Mouse (Mus musculus): ENCODE data around the gene Pde4d.
A peak's percentile ranks its signal among the peaks of the same experiment; 100 is the strongest.

Gene Pde4d

DNA sequence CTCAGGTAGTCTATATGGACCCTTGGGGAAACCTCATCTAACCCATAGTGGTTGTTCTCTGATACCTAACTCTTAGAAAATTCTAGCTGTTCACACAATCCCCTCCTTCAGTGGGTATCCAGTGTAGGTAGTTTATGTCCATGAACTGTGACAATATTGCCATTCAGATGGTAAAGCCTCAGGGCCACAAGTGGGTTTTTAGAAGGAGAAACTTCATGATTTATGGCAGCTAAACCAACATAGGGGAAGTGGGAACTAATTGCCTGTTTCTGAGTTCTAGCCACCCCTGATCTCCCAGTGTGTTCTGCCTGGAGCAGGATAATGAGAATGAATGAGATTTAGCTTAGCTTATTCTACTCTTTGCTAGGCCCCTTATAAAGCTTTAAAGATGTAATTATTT lies 43.1 kb downstream of the Pde4d start:
- no peak for DNase-seq

DNA sequence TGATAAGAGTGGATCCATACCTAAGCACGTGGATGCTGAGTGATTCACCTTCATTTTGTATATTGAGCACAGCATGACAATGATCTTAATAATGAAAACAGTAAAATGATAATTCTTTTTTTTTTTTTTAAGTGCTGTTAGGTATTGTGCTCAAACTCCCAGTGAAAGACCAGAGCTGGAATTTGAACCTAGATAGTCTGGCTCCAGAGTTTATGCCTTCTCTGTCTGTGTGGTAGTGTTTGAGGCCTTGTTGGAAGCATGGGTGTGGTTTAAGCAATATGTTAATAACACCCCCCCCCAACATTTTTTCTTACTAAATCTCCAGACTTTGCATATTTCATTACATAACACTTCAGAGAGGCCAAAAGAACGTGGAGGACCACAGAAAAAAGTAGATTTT lies 44.6 kb downstream of the Pde4d start:
- no peak for DNase-seq

DNA sequence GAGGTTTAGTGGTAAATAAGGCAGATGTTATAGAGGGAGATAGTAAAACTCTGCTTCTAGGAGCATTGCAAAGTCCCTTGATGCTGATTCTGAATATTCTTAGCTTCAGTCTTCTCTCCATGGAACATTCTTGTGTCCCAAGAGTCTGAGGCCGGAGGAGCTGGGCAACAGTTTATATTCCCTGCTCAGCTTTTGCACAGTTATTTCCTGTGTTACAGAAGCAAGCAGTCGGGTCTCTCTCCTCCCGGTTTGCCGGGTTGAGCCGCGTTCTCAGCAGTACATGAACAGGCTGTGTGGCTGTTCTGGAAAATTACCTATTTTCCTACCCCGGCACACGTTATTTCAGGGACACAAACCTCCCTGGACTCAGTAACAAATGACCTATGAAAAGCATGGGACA lies 48.0 kb downstream of the Pde4d start:
- DNase-seq = no peak

DNA sequence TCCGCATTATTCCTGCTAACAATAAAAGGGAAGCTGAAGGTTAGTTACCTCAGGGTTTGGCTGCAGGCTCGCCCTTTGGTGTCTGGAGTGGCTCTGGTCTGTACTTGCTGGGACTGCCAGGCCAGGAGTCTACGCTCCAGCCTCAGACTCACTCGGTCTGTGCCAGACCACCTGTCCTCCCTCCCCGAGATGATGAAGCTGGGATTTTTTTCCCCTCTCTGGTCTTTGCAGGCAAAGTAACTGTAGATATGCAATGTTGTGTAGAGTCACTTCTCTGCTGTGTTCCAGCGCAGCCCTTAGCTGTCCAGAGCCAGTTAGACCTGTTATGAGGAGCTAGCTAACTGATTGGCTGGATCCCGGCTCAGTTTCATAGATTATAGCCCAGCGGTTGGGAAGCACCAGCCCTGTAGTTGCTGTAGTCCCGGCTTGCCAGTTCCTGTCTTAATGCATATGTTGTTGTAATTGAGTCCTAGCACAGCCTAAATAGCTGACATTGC lies 48.5 kb downstream of the Pde4d start:
- DNase-seq = no peak

DNA sequence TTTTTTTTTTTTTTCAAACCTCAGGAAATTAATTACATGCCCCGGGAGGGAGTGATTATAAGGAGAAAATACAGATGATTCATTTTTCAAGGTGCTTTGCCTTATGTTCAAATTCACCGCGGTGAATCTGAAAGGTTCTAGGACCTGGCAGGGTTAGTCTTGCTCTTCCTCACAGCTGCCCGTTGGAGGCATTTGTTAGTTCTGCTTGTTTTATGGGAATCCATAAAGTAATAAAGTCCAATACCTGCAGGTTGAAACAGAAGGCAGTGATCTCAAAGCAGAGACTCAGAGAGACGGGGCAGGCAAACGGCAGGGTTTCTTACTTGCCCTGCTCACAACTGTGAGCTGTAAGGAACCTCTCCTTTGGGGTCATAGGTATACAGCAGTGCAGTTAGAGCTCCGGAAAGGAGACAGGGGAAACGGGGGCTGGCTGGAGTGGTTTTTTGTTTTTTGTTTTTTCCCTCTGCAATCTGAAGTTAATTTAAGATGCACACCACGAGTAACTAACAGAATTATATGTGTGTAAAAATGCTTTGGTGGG lies 49.1 kb downstream of the Pde4d start:
- no peak for DNase-seq

DNA sequence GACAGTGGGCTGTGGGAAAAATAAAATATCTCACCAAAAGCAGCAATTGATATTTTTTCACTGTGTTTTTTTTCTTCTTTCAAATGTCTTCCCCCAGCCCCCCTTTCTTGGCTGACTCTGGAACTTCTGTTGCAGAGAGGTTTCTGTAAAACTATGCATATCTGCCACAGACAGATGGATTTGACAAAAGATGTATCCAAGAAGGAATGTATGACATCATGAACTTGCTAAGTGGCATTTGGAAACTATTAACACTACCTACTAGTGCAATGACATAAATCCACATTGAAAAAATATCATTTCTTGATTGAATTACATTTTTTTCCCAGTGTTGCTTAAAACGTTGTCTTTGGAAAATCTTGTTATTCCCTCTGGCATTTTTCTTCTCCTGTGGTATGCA lies 51.6 kb downstream of the Pde4d start:
- DNase-seq = no peak

DNA sequence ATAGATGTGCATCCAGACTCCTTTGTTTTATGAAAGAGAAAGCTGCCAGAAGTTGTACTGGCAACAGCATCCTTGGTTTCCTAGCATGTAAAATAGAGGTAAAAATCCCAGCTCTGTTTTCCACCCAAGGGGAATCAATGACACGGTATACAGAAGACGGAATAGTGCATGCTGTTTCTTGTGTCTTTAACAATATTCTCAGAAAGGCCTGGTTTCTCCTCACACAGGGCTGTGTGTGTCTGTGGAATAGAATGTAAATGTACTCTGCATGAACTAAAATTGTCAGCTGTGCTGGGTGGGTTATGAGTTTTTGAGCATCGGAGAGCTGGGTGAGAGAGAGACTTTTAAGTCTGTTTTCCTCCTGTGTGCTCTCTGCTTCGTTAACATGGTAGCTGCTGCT lies 74.8 kb downstream of the Pde4d start:
- DNase-seq = no peak

DNA sequence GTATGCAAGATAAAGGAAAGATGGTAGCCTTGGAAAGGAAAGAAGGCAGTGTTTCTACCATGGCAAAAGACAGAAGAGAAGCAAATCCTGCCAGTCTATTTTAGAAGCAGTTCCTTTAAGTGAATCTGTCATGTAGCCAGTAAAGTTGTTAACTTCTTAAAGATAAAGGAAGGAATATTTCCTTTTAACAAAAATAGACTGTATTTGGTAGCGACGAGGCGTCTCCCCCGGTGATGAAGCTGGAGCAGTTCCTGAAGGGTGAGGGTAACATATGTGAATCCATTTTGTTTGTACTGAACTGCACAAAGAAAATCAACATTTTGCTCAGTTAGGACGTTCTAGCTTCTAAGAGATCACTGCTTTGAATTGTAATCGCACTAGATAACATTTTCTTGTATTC lies 75.2 kb downstream of the Pde4d start:
- no peak for DNase-seq

DNA sequence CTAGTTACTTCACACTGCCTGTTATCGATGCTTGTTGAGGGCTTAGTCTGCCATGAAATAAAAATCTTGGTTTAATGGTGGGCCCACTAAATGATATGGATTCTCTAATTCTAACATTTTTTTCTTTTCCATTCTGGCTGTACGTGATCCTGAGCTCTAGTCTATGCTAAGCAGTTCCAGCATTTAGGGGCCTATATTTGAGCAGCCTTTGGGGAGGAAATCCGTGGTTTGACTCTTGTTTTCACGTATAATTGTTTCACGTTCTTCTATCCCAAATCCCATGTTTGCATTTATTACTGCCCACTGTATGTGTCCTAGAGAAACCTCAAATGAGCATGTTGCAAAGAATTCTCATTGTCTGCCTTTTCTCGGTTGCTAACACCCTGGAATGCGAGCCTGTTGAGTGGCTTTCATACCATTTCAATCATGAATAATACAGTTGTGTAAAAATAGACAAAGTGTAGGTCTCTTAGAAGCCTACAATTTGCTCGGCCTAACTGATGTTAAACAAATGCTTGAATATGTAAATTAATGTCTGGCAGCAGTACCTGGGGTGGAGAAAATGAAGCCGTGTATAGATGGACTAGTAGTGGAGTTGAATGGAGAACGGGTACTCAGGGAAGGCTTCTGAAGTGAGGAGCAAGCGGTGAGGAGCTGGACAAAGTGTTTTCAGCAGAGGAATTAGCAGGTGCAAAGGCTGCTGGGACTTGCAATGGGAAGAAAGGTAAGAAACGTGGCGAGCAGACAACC lies 76.7 kb downstream of the Pde4d start:
- DNase-seq = no peak

DNA sequence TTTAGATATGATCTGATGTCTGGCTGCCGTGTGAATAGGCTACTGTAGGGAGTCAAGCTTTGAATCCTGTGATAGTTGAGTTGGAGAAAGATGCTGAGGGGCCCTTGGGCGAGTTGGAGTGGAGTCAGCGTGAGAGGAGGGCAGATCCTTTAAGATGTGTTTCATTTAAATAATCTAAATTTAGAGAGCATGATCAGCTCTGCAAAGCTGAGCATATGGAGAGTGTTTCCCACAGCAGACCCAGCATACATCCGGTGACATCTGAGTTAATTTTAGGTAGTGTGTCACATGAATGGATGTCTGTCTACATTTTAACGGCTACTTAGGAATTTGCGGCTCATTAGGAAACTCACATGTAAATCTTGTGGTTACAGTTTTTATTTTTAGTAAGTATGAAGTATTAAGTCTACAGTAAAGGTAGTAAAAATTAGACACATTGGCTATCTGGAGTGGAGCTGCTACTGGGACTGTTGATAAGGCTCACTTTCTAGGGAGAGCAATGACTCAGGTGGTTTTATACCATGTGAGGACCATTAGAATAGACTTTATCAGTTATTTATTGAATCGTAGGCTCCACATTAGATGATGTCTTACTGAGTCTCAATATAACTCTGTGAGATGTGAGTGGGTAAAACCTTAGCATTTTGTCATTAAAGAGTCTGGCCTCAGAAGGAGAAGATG lies 77.5 kb downstream of the Pde4d start:
- DNase-seq = peak; percentile 3 to 13

DNA sequence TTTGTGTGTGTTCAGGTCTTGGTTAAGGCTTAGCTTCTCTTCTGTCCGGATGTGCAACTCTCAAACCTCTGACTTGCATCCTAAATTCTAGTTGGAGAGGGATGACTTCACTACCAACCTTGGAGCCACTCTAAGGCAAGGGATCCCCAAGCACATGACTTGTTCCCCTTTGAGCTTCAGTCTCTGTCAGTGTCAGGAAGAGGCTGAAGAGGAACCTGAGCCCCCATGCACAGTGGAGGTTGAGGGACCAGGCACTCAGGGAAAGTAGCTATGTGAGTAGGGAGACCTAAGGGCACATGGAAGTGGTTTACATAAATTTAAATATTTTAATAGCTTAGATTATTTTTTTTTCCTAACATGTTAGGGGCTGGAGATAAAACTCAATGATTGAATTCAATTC lies 78.6 kb downstream of the Pde4d start:
- no peak for DNase-seq

DNA sequence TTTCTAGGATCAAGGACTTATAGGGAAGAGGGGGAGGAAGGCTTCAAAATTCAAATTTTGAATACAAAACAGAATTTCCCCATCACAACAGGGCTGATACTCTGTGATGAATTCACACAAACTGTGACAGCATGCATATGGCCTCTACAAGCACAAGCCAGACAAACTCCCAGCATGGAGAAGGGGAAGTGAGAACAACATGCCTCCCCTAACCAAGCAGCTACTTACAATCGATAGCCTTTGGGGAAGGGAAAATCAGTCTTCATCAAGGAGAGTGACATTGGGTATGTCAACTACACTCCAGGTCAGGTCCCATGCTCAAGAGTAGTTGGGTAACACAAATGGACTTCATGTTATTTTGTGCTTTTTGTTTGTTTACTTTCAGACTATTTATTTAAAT lies 83.1 kb downstream of the Pde4d start:
- DNase-seq = no peak

DNA sequence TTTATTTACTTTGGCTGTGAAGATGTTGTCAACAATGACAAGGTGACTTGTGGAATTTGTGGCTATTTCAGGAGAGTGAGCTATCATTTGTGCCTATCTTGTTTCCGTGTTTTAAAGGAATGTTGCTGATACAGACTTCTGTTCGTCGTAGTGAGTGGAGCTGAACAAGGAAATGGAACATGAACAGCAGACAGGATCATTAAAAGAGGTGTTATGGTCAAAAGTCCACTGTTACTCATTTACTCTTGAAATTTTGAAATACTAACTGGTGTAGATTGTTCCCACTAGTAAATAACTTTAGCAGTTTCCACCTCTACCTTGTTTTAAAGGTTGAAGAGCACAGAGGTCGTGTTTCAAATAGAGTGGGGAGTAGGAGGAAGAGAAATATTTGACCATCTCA lies 86.7 kb downstream of the Pde4d start:
- no peak for DNase-seq

DNA sequence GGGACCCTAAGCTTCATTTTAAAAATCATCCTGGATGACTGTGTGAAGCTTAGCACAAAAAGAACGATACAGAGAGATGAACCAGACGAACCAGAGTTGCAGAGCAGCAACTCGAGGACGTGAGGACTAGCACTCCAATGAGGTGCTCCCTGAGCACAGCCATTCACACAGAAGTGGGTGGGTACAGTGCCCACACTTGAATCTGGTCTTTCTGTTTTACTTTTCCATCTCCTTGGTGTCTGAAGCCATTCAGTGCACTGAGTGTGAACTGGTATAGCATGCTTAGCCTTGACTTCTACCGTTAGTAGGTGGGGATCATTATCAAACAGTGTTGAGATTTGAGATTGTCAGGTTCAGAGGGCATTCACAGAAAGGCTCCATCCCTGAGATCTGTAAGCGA lies 87.2 kb downstream of the Pde4d start:
- DNase-seq = no peak

DNA sequence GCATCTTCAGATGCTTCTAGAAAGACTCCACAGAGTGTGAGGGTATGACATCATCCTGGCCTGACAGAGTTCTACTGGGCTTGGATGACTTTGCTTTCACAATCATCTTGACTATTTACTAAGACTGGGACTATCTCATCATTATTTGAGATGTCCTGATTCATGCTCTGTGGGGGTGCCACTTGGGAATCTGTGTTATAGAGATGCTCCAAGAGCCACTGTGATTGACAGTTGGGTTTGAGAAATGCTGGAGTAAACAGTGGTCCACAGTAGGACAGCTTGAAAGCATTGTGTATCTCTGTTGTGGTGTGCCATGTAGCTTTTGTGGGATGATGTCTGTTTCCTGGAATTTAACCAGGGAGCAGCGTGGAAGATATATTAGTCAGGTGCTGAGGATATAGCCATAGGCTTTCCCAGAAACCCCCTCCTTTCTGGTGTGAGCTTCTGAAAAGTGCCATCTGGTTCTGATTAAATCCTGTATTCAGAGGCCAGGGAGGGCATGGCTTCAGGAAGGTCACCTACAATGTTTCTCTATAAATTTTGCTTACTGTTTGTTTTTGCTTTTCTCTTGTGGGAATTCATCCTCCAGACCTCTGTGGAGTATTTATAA lies 89.1 kb downstream of the Pde4d start:
- no peak for DNase-seq

DNA sequence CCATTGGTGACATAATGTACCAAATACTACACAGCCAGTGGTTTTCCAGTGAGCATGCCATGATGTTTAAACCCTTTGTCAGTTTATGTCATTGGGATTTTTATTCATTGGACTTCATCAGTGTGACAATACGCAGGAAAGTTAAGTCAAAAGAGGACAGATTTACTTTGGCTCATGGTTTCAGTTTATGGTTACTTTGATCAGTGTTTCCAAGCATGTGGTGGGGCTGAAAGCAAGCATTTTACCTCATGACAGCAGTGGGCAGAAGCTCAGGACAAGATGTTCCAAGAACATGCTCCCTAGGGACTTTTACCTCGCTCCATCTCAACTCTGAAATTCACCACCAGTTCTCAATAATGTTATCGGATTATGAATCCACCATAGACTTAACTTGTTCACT lies 91.7 kb downstream of the Pde4d start:
- DNase-seq = no peak

DNA sequence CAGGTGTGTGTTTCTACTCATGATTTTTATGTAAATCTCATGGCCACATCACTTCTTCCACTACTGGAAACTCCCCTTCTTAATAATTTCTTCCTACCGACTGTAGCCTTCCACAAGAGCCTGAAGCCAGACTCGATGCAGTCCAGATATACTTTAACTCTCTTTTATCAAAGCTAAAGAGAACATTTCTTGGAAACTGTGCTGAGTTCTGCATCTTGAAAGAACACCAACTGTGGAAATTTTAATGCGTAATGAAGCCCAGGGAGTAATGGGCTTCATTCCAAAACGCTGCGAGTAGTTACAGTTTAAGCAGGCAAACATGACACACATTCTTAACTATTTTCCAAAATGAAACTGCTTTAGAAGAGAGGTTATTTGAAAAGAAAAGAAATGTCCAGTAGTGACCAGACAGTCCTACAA lies 92.6 kb downstream of the Pde4d start:
- no peak for DNase-seq

DNA sequence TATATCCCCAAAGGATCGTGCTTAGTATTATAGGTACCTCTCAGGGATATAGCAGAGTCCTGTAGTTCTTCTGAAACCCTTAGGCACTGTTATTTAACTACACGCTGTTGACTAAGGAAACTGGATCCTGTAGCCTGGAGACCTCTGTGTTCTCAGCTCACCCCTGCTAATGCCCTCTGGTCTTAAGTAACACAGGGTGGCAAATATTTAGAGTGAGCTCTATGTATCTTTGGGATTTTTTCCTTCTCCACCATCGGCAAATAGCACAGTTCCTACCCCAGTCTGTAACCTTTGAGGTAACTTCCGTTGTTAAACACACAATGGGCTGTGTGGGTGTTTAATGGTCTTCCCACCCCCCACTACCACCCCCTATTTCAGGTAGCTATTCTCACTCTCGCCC lies 102.5 kb downstream of the Pde4d start:
- DNase-seq = no peak

DNA sequence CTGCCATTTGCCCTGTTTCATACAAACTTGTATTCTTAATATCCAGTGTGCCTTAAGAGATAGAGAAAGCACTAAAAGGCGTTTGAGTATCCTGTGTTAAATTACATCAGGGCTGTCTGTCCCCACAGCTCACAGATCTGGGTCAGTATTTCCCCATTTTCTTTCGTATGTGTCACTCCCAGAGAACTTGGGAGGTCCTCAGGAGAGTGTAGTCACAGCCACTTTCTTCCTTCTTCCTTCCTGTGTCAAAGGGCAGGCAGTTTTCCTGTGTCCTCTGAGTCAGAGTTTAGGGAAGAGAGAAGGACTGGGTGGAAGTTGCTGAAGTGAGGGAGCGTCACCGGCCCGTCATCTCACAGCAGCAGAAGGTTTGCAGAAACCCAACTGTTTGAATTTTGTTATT lies 103.2 kb downstream of the Pde4d start:
- no peak for DNase-seq

DNA sequence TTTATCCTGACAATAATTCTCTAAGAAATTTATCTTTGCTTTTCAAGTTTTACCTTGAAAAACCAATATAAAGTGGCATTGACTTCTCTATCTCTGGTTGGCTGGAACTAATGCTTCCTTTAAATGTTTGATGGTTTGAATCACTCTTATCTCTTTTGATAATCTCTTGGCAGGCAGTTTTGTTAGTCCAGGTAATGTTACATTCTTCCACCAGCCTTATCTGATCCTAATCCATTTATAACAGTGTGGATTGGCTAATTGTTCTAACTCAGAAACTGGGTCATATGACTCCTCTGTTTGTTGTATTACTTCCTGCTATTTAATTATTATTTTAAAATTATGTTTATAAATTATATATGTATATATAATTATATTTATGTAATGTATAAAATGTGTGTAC lies 105.2 kb downstream of the Pde4d start:
- DNase-seq = no peak

DNA sequence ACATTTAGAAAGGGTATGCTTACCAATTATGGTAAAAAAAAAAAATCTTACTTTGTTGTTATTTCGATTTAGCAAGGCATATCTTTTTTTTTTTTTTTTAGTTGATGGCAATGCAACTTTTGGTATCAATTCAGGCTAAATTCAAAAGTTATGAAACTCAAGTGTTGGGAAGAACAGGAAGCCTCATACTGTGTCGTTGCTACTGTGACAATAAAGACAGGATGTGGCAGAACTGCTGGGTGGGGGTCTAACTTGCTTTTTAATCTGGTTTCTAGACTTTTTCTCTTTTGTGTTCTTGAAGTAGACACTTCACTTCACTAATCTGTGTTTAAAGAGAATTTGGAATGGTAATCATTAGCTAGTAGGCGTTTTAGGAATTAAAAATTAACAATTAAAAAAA lies 147.2 kb downstream of the Pde4d start:
- no peak for DNase-seq

DNA sequence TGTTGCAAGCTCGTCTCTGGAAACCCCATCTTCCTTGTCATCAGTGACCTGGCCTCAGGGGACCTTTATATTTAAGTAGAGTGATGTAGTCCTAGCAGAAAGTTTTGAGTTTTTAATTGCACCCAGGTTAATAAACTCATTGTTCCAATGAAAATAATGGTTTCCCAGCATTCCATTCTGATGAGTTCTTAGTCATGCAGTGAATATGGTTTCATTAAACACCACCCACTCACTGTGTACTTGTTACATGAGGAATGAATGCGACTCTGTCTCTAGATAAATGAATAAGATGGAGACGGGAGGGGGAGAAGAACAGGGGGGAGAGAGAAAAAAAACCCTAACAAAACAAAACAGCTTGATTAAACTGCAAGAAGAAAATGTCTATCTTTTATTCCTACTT lies 148.9 kb downstream of the Pde4d start:
- no peak for DNase-seq

DNA sequence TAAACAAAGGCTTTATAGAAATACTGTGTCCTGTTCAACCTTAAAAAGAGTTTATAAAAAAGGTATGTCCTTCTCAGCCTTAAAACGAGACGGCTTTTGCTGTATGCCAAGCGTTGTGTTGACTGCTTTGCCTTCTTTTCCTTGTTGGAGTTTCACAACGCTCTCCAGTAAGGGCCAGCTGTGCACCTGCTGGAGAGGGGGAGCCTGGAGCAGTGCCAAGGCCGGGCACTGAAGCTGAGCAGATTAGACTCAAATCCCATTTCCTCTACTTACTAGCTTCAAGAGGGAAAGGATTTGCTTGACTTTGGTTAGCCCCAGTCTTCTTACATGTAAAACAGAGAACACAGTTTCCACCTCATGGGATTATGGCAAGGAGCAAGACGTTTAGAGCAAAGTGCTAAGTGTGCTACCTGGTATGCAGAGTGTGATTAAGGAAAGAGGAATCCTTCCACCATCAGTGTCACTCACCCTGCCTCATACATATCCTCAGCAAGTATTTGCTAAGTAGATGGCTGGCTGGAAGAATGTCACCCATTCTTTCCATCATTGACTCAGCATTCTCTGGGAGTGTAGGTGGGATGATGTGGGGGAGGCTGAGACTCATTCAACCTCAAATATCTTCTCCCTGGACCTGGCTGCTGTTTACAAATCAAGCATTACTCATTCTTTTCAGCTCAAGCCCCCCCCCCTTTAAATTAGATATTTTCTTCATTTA lies 149.6 kb downstream of the Pde4d start:
- no peak for DNase-seq

All from B cell, adult 2 months (primary cell).